Mouse (Mus musculus): Measurements from ENCODE around the gene Pbx4. TPM values are rescaled to one million over a fixed set of nuclear protein-coding genes. Genes with fewer than 3 reads are reported as not detected.

The Pbx4 gene
- polyA plus RNA-seq, 1 experiment from 2014 or later, result 5.4 TPM

DNA sequence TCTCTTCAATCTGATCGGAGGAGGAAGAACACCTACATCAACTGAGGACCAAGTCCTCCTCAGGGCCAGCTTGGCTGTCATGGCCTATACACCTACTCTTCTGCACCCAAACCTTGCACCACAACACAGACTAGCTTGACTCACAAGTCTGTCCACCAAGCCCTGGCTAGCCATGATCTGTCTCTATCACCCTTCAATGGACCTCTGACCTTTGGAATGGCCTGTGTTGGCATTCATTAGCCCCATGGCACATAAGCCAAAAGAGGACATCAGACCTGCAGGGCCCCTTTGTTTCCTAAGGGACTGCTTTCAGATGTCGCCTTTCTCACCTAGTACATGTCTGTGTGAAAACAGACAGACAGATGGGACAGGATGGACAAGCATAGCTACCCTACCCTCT is 88.8 kb downstream of the Pbx4 start:
- WGBS, result 86% methylated on average over 2 of the region's 2 CpGs

More for the DNA sequence above, 88.8 kb downstream of the Pbx4 start:
- no peaks in the 10 kb centered on the region for H3K9me3 ChIP-seq (replicated peaks; ENCODE audit: control insufficient read depth, low read length)
- no peak overlapping the region for H3K9ac ChIP-seq (ENCODE audit: low read length)
- H3K27ac ChIP-seq (ENCODE audit: low read length), result peak overlapping the region; percentile 62
- H3K4me2 ChIP-seq (ENCODE audit: low read depth, low read length), result no peak overlapping the region
- peaks cover 23% of the 10 kb centered on the region for H3K4me1 ChIP-seq (ENCODE audit: control insufficient read depth, insufficient read depth, low read length)
- H3K27me3 ChIP-seq (ENCODE audit: control insufficient read depth, insufficient read depth, low read length), result no peaks in the 10 kb centered on the region
- no peak overlapping the region for H3K4me3 ChIP-seq (ENCODE audit: low read length)
- ATAC-seq (replicated peaks; ENCODE audit: extremely low read depth, insufficient read depth, low FRiP score), result no peak
- H3K36me3 ChIP-seq (ENCODE audit: control insufficient read depth, insufficient read depth), result peaks cover 11% of the 10 kb centered on the region

Other genes starting within 250 kb of the Pbx4 start
- gene Zfp868, start 206.9 kb upstream of the Pbx4 start, polyA plus RNA-seq (2015; fragmentation: Nextera tagmentation; extraction: Ambion mirVana), result 14.9 and 15.6 TPM in 2 replicates
- 1.2 TPM in 2 replicates for gene Zfp964, start 178.0 kb upstream of the Pbx4 start, polyA plus RNA-seq (2015; fragmentation: Nextera tagmentation; extraction: Ambion mirVana)
- gene Zfp869, start 121.8 kb upstream of the Pbx4 start, polyA plus RNA-seq (2015; fragmentation: Nextera tagmentation; extraction: Ambion mirVana), result 19.8 and 20.4 TPM in 2 replicates
- 3.9 and 5.1 TPM in 2 replicates for gene Zfp963, start 82.5 kb upstream of the Pbx4 start, polyA plus RNA-seq (2015; fragmentation: Nextera tagmentation; extraction: Ambion mirVana)
- 0.25 TPM in 1 of 2 replicates, not detected in the other for gene Gm20422, start 57.6 kb upstream of the Pbx4 start, polyA plus RNA-seq (2015; fragmentation: Nextera tagmentation; extraction: Ambion mirVana)
- gene Atp13a1, start 41.3 kb upstream of the Pbx4 start, polyA plus RNA-seq (2015; fragmentation: Nextera tagmentation; extraction: Ambion mirVana), result 29.3 TPM in 2 replicates
- 18.0 and 20.3 TPM in 2 replicates for gene Zfp866, start 41.3 kb upstream of the Pbx4 start, polyA plus RNA-seq (2015; fragmentation: Nextera tagmentation; extraction: Ambion mirVana)
- gene Gmip, start 23.8 kb upstream of the Pbx4 start, polyA plus RNA-seq (2015; fragmentation: Nextera tagmentation; extraction: Ambion mirVana), result 9.3 and 9.8 TPM in 2 replicates
- gene Lpar2, start 10.1 kb upstream of the Pbx4 start, polyA plus RNA-seq (2015; fragmentation: Nextera tagmentation; extraction: Ambion mirVana), result 0.20 and 0.21 TPM in 2 replicates
- 0.29 and 0.47 TPM in 2 replicates for gene Cilp2, start 55.2 kb downstream of the Pbx4 start, polyA plus RNA-seq (2015; fragmentation: Nextera tagmentation; extraction: Ambion mirVana)
- 1.1 and 2.0 TPM in 2 replicates for gene Tssk6, start 69.7 kb downstream of the Pbx4 start, polyA plus RNA-seq (2015; fragmentation: Nextera tagmentation; extraction: Ambion mirVana)
- gene Ndufa13, start 70.1 kb downstream of the Pbx4 start, polyA plus RNA-seq (2015; fragmentation: Nextera tagmentation; extraction: Ambion mirVana), result 372 and 379 TPM in 2 replicates
- 8.2 and 8.7 TPM in 2 replicates for gene Yjefn3, start 70.2 kb downstream of the Pbx4 start, polyA plus RNA-seq (2015; fragmentation: Nextera tagmentation; extraction: Ambion mirVana)
- gene Gatad2a, start 163.9 kb downstream of the Pbx4 start, polyA plus RNA-seq (2015; fragmentation: Nextera tagmentation; extraction: Ambion mirVana), result 26.2 and 26.8 TPM in 2 replicates
- 38.4 and 42.9 TPM in 2 replicates for gene Mau2, start 210.2 kb downstream of the Pbx4 start, polyA plus RNA-seq (2015; fragmentation: Nextera tagmentation; extraction: Ambion mirVana)
- gene Sugp1, start 210.3 kb downstream of the Pbx4 start, polyA plus RNA-seq (2015; fragmentation: Nextera tagmentation; extraction: Ambion mirVana), result 30.0 and 30.4 TPM in 2 replicates
- gene Tm6sf2, start 240.4 kb downstream of the Pbx4 start, polyA plus RNA-seq (2015; fragmentation: Nextera tagmentation; extraction: Ambion mirVana), result 0.96 and 1.4 TPM in 2 replicates

Measured in heart, embryonic 16.5 days (tissue).